Mouse (Mus musculus) midbrain, embryonic 16.5 days (tissue): ENCODE results near the gene Macrod2. TPM values are rescaled to one million over a fixed set of nuclear protein-coding genes. Genes with fewer than 3 reads are reported as not detected.

ENCODE experiments used
- polyA plus RNA-seq: library from polyadenylated mRNA; unstranded; fragments of >200 nt; fragmentation: Nextera tagmentation; extraction: Ambion mirVana; gene quantifications from 2 replicates; pipeline ENCODE4 v1.2.1, GENCODE M21; 2015

The Macrod2 gene
- polyA plus RNA-seq, 1 experiment from 2014 or later: 96.9 TPM

Other genes starting within 250 kb of the Macrod2 start
- not detected in 2 replicates for gene Gm17374, start 243.3 kb upstream of the Macrod2 start, polyA plus RNA-seq
- 15.6 and 16.4 TPM in 2 replicates for gene Esf1, start 224.7 kb upstream of the Macrod2 start, polyA plus RNA-seq
- gene Ndufaf5, start 224.7 kb upstream of the Macrod2 start, polyA plus RNA-seq: 53.2 and 62.6 TPM in 2 replicates
- not detected in 2 replicates for gene Sel1l2, start 5.6 kb upstream of the Macrod2 start, polyA plus RNA-seq